Mouse (Mus musculus): ENCODE results near the gene Aim2.

GRCm38 (mm10) chr1:173328446-173328845, 22.2 kb upstream of the Aim2 start:
- TF ChIP-seq POLR2A (IDR thresholded peaks at IDR 0.05; ENCODE audit: borderline replicate concordance, extremely low read depth, insufficient read depth, insufficient read length, poor library complexity, severe bottlenecking): no peak
- TF ChIP-seq CTCF (IDR thresholded peaks at IDR 0.05; ENCODE audit: borderline replicate concordance, extremely low read depth, insufficient read depth, insufficient read length): no peak

Measured in brain, embryonic 14.5 days (tissue).